Mouse (Mus musculus) adrenal gland, postnatal 10 days (tissue): ENCODE results near the gene Grik4. TPM values are rescaled to one million over a fixed set of nuclear protein-coding genes. Genes with fewer than 3 reads are reported as not detected.

Source experiments
- DNase-seq: peaks from one replicate; pipeline ENCODE4 v3.0.0; 2021; ENCODE audit warnings: mixed read lengths
- total RNA-seq, 2 experiments: library from RNA; stranded (reverse); gene quantifications; 2 replicates each; pipeline ENCODE4 v1.2.3; 2021

The Grik4 gene
- total RNA-seq, 2 experiments from 2014 or later: 1.2 to 1.5 TPM

DNA sequence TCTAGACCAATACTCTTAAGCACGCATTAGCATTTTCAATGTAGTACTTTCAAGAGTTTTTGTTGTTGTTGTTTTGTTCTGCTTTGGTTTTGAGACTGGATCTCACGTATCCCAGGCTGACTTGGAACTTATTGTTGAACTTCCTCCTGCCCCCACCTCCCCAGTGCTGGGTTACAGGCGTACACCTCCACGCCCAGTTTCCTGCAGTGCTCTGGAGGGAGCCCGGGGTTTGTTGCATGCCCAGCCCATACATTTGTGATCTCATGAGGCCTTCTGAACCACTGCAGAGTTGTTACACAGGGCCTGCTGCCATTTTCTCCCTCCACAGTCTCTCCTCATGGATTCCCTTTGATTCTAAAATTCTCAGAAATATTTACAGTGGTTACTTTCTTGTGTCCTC is 201.9 kb downstream of the Grik4 start:
- DNase-seq: no peak

DNA sequence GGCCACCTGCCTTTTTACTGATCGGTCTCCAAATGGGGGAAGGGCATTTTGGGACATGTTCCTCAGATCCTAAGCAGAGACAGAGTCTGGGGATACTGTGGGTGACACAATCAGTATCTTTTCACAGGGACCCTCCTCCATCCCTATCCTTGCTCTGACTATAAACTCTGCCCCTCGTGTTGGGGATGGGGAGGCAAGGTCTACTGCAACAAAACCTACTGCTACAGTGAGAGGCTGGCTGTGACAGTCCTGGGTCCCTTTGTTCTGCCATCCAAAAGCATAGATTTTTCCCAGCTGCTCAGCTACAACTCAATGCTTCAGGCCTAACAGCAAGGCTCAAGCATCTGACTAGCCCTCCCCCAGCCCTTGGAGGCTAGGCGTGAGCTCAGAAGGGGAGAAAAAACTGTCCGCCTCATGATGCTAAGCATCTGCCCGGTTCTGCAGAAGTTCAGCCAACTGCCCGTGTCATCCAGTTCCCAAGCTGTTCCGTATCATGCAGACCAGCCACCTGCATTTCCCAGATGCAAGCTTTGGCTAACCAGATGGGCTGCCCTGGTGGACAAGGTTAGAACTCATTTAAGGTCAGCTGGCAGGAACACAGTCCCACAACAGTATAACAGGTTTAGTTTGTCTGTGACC is 207.5 kb downstream of the Grik4 start:
- DNase-seq: no peak

DNA sequence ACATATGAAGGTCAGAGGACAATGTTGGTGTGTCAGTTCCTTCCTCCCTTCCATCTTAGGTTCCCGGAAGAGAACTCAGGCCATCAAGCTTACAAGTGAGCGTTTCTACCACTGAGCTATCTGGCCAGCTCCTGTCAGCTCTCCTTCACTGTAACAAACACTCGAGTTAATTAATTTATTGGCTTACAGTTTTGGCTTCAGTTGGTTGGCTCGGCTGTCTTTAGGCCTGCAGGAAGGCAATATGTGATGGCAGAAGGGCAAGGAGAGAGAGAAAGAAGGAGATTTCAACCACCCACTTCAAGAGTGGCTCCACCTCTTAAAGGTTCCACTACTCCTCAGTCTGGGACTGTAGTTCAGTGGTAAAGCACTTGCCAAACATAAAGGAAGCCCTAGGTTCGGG is 209.2 kb downstream of the Grik4 start:
- no peak for DNase-seq

DNA sequence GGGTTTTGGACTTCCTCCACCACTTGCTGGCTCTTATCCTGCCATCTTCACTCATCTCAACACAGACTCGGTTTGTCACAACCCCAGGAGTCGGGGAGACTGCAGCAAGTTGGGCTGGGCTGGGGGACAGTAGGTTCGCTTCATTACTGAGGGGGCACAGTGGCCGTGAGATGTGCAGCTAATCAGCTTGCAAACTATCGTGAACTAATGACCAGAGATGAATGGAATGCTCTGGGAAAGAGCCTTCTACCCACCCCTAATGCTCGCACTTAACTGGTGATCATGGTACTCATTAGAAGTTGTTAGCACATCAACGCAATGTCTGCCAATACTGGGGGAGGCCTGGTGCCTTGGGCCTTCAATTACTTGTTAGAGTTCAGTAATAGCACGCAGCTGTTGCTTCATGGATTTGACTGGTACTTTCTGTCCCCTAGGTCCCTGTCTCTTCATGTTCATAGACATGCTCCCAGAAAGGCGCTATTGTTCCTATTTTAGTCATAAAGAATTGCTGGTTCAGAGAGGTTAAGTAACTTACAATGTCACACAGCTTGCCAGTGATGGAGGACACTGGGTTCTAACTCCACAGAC is 211.5 kb downstream of the Grik4 start:
- DNase-seq: no peak

DNA sequence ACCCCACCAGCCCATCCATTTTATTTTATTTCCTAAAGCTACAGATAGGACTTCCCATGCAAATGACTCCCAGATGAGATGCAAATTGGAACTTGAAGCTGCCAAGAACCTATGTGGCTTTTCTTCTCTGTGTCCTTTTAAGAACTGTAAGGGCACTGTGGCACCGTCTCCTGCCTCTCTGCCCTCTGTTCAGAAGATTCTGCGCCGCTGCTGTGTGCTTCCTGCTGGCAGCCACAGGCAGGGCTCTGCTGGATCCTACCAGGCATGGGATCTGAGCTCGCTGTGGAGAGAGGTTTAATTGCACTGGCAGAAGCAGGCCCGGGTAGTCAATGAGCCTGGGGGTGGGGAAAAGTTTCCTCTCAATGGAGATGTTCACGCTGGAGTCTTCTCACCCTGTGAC is 215.8 kb downstream of the Grik4 start:
- DNase-seq: no peak

DNA sequence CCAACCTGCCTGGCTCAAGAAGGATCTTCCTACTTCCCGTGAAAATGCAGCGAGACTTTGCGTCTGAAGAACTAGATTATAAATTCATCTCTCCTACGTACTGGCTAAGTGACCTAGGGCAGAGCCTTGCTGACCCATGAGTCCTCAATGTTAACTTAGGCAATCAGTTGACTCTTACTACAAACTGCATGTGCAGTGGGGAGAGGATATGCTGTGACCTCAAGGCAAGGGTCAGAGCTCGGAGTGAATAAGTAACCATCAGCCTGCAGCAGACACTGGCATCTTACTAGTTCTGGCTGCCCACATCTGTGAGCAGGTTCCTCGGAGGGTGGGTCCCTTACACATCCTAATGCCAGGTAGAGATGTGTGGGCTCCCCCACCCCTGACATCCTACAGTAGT is 216.6 kb downstream of the Grik4 start:
- no peak for DNase-seq

DNA sequence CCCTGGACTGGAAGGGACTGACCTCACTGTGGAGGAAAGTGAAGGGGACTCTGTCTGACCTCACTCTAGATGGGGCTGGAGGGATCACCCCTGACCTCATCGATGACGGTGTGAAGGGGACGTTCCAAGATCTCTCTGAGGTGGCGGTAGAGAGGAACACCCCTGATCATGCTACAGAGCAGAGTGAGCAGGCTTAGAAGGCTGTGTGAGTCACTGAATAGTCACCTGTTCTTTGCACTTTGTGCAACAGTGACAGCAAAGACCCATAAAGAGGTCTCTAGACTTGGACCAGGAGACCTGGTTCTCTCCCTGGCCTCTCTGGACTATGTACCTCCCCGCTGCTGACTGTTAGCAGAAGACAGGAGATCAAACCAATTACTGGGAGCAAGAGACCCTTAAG is 217.1 kb downstream of the Grik4 start:
- DNase-seq: no peak

DNA sequence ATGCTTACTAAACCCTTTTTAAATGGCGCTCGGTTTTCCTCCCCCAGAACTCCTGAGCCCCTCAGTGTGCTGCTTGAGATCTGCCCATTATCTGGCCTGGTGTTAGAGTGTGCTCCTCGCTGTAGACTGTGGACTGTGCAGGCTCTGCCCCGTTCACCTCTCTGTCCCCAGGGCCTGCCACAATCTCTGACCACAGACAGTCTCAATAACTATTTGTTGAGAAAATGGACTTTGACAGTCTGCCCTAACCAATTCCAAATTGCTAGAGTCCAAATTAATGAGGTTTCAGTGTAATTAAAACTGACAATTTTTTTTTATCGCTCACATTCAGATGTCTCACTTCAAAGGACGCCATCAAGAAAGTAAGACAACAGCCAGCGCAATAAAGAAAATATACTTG is 220.2 kb downstream of the Grik4 start:
- DNase-seq: no peak

DNA sequence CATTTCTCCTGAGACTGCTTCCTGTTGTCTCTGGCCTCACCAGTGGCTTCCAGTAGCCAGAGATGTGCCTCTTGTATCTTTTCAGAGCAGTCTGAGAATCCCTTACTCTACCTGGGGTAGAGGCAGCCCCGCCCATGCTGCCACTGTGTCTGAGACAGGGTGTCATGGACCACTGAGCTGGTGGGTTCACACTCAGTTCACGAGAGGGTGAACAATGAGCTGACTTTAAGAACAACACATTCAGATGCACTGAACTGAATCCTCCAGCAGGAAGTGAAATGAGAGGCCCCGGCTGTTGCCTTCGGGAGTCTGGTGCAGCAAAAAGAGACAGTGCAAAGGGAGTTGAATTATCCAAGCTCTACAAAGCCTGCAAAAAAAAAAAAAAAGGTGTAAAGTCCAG is 221.8 kb downstream of the Grik4 start:
- DNase-seq: no peak

DNA sequence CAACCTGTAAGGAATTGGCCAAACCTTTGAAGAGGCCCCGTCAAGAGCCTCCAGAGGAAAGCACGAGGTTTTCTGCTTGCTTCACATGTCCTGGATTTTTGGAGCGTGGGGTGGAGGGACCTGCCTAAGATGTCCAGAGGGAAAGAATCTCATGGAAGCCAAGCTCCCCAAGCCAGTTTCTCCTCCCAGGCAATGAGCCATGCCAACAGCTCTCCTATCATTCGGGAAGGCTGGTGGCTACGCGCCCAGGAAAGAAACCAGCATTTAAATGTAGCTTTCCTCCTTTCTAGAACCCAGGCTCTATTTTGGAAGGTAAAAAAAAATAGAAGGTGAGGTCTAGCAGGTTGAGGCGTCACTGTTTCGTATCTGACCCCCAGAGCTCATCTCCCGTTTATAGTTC is 222.6 kb downstream of the Grik4 start:
- DNase-seq: peak; percentile 24

DNA sequence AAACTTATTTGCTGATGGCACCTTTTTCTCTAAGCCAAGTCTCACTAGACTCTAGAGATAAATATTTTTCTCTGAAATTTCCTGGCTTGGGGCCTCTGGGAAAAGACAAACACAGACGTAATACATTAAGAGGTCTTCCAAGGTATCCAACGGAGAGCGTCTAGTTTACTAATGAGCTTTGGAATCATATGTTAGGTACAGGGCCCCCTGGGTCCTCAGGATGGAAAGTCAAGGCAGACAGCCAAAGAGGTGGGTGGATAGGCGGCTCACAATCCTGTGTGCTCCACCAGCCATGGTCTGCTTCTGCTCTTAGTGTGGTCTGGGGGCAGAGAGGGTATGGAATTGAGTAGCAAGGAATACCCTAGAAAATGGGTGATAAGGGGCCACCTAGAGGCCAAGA is 223.1 kb downstream of the Grik4 start:
- DNase-seq: no peak

DNA sequence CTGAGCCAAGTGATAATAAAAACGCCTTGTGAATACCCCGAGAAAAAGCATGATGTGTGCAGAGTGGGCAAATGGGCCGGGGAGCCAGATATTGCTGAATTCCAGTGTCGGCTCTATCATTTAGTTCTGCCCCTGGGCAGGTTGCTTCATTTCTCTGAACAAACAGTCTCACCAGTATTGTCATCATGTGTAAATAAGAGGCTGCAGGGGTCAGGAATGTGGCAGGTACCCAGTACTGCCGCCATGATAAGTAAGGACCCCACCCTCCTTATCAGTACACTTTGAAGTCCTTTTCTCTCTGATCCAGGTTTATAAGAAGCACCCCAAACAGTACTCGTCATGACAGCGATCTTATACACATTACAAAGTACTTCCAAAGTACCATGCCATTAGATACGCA is 230.4 kb downstream of the Grik4 start:
- no peak for DNase-seq

DNA sequence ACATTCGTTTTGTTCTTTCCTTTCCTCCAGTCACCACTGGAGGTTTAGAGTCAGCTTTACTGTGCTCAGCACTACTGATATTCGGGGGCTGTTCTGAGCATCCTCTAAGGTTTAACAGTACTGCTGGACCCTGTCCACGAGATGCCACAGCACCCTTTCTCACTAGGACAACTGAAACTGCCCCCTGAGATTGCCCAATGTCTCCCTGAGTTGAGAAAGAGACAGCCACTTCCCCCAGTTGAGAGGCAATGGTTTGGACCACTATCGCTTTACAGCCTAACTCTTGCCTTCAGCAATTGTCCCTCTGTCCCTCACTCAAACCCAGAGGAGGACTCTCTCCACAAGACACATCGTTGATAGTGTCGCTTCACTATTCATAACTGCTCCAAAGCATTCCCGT is 238.4 kb downstream of the Grik4 start:
- DNase-seq: no peak

DNA sequence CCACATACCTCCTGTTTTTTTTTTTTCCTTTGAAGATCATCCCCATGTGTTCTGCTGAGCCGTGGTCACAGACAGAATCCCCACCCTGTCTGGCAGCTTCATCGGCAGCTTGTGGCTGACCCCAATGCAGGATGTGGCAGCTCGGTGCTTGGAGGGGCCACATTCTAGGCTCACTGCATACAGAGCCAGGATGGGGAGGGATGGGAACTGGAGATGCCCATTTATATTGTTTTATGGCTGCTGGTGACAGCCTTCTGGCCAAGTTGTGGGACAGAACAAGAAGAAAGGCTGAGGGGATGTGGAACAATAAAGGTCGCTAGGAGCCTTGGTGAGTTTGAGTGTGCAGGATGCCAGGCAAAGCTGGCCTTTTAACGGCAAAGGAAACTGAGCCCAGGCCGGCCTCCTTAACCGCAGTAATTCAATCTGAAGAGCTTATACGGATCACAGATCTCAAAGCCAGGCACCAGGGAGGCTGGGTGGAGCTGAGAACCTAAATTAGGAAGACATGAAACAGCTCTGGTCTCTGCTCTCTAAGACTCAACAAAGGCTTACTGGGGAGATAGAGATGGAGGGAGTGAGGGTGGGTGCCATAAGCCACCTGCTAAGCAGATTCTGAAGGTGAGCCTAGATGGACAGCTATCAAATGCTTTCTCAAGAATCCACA is 241.0 kb downstream of the Grik4 start:
- no peak for DNase-seq

DNA sequence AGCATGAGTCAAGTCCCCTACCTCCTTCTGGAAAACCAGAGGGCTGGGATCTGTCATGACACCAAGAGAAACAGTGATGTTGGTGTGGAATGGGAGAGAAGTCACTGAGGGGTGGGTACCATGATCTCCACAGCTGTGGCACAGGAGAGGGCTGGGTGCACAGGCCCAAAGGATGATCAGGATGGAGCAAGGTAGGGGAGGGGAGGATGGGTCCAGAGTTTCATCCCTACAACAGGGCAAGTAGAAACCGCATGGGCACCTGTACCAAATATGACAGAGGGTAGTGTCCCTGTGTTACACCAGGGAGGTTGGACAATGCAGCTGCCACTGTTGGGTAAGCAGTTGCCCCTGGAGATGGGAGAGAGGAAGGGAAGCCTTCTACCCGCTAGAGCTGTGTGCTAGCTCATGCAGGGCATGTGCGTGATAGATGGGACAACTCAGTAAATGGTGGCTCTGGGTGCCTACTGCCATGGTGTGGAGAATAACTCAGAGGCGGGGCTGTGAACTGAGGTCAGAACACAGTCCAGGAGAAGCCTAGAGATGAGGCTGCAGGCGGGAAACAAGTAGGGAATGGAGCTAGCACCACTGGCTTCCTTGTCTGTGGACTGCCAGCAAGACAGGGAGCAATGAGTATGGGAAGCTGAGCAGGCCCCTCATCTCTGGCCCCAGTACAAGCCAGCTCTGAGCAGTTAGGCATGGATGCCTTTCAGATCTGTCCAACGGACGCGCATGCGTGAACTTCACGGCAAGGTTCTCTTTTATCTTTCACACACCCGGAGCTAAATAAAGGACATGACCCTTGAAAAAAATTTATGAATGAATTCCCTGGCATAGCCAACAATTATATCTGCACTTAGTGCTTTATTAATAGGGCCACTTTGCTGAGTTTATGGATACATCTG is 241.8 kb downstream of the Grik4 start:
- DNase-seq: no peak

DNA sequence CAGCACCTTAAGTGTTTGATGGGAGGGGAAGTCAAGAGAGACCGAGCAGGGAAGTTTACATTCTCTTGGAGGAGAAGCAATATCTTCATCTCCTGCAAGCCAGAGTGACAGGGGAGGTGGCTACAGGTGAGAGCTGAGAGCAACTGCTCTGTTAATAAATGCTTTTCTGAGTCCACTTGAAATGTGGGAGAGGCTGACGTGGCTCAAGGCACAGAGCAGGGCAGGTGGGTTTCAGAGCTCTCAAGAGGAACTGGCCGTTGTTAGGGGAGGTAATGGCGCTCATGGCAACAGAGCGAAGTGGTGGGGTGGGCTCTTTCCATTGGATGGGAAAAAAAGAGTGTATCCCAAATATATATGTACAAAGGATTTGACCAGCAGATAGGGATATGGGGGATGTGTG is 242.6 kb downstream of the Grik4 start:
- no peak for DNase-seq

DNA sequence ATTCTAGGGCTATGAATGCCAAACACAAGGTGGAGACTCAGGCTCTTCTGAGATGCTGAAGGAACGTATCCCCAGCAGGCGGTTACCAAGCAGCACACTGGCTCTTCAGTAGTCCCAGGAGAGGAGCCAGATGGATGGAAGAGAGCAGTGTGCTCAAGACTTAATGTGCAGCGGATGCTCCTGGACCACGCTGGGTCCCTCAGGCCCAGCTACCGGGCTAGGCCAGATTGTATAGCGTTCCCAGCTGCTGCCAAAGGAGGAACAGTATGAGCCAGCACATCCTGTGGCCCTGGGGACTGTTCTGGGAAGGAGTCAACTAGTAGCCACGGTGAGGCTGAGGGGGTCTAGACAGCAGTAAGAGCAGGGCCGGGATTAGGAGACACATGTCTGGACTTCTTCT is 251.3 kb downstream of the Grik4 start:
- no peak for DNase-seq

DNA sequence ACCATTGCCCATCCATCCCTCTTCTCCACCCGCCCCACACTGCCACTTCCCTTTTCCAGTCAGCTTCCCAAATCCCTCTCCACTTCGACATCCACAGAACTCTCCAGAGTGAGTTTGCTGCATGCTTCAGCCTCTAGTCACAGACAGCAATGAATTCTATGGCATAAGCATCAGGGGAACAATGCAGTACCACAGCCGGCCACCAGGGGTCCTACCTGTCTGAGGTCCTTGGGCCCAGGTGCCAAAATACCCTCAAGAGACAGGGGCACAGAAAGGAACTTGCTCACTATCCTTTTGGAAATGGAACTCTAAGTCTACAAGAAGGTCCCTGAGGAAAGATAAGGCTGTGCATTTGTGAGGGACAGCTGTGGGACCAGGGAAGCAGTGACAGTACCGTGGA is 256.1 kb downstream of the Grik4 start:
- DNase-seq: peak; percentile 86

DNA sequence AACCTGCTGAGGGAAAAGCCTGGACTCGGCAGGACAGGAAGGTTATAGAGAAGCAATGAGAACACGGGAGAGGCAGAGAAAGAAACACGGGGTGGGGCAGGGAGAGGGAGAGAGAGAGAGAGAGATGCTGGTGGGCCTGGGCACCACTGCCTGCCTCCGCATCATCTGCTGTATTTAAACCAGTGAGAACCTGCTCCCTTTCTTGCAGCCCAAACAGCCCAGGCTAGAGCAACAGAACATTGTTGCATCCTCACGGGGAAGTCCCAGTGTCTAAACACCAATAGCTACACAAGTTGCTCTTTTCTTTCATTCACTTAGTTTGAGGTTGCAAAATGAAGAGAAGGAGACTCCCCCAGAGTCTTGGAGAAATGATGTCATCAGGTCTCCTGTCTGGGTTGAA is 258.2 kb downstream of the Grik4 start:
- no peak for DNase-seq

DNA sequence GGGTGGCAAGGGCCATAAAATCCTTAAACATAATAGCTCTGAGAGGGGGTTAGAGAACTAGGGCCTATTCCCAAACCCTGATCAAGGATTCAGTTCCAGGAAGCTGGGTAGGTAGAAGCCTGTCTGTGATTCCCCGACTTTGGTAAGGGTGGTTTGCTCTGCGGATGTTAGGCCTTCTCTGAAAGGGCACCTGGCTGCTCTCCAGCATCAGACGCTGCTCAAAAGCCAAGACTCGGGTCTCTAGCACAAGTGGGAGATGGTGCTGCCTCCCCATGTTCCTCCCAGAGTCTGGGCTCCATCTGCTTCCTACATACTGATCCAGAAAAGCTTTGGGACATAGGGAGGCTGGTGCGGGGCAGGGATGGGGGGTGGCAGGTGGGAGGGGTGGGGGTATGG is 270.3 kb downstream of the Grik4 start:
- DNase-seq: no peak

DNA sequence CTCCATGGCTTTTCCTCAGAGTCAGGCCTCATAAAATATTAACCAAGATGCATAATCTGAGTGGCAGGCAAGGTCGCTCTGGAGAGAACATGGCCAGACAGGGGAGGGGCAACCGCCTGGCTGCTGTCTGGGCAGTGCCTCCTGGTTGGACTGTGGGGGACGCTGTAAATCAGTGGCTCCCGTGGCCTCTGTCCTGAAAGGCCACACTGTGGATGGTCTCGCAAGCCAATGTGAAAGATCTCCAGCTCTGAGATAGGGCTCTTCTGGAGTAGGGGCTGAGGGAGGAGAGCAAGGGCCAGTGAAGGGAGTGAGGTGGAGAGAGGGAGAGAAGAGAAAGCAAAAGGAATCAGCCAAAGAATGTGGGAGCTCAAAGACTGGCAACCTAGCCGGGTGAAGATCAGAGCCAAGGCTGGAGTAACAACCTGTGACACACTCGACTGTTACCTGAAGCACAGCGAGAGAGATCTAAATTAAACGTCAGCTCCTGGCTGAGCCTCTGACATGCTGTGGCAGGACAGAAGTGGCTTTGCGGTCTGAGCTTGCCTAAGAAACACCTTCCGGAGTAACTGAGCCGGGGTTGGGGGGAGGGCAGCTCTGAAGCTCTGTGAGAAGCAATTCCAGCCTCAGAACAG is 270.8 kb downstream of the Grik4 start:
- peak; percentile 43 for DNase-seq

DNA sequence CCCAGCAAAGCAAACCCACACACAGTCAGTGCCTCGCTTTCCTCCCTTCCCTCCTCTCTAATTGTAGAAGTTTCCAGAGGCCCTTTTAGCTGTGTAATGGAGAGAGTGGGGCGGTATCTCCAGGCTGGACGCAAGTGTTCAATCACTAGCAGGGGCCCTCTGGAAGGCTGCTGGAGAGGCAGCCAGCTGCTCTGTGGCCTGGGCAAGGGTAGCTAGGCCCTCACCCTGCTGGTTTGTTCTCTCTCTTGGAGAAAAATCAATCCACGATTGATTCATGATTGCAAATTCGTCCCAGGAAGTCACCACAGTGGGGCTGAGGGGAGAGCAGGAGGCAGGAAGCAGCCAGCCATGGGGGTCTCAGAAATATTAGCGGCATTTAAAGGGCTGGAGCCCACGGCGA is 271.3 kb downstream of the Grik4 start:
- no peak for DNase-seq

DNA sequence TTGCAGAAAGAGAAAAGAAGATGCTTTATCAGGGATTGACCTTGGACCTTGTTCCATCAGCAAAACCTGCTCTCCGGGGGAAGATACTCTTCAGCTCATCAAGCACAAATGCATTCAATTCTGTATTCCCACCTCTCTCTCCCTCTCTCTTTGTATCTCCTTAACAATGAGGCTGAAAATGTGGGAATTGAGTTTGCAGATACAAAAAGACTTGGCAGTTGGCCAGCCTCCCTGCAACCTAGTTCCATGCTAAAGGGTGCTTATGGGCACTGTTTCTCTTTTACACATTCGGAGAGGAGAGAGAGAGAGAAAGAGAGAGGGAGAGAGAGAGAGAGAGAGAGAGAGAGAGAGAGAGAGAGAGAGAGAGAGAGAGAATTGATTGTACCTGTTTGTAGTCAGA is 273.7 kb downstream of the Grik4 start:
- DNase-seq: no peak
